Mouse (Mus musculus) lung, adult 2 months (tissue): ENCODE measurements around the gene Utp6. TPM values are rescaled to one million over a fixed set of nuclear protein-coding genes. Genes with fewer than 3 reads are reported as not detected.

Source experiments
- DNase-seq: peaks from one replicate; pipeline ENCODE4 v3.0.0; 2022
- H3K4me1 ChIP-seq: fragments of 200-500 bp; 2 replicates; pipeline ENCODE4 v1.6.1; 2011; ENCODE audit warnings: low read length; ENCODE audit not compliant: control insufficient read depth, insufficient read depth
- H3K4me3 ChIP-seq: fragments of 200-500 bp; replicated peaks from 2 replicates; pipeline ENCODE3; 2011; ENCODE audit warnings: low read depth, mild to moderate bottlenecking, control low read depth, low read length; ENCODE audit errors: extremely low read depth
- CTCF ChIP-seq: fragments of 200-500 bp; IDR thresholded peaks from 2 replicates; pipeline ENCODE4 v1.5.1; 2011; ENCODE audit warnings: mild to moderate bottlenecking, low read length, control low read depth; ENCODE audit not compliant: insufficient read depth
- POLR2A ChIP-seq: fragments of 200-500 bp; IDR thresholded peaks from 2 replicates; pipeline ENCODE4 v1.6.1; 2011; ENCODE audit warnings: low read depth, mild to moderate bottlenecking, control low read depth, low read length, borderline replicate concordance; ENCODE audit errors: extremely low read depth
- WGBS: fragments of 180-500 bp; shearing (Covaris S2); methylation state at CpG from one replicate; pipeline ENCODE4 v1.1.7; 2018; 5-methylcytosine and 5-hydroxymethylcytosine counted together
- polyA plus RNA-seq: library from polyadenylated mRNA; depleted of rRNA; stranded (reverse); fragments of >200 nt; gene quantifications from 2 replicates; pipeline ENCODE4 v1.2.3, GENCODE M21; 2012; rRNA removed

Utp6 gene
- polyA plus RNA-seq: 3.8 and 6.9 TPM in 2 replicates

DNA sequence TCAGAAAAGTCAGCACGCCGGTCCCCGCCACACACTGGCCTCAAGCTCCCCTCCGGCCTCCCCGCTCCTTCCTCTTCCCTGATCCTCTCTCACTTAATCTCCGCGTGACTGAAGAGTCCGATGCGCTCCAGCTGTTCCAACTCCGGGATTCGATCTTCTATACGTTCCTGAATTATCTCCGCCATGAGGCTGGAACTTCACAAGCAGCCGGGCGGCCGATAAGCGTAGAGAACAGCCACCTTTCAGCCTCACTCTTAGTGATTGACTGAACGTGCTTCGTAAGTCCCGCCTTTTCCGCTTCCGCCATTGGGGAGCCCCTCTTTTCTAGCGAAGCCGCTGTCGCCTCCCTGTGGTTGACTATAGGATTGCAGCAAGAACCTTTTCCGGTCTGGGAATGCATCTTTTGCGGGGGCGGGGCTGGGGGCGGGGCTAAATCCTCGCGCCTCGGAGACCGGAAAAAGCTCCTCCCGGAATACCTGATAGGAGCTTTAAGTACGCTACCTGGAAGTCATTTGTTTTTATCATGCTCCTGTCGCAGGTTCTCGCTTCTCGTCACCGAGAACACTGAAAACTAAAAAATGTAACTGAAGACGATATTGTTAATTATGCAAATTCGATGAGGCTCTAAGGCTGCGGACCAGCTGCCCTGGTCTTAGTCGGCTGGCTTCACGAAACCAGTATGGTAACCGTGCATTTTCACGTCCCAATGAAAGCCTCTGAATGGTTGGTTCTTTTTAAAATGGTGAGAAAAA is at the start of gene Utp6:
Gene Utp6 (minus strand): TSS at position 266 of the 752 bp plus-strand sequence.
- DNase-seq: peak; percentile 99
- peak; percentile 74; the same call in 1 of the 2 replicates for TF ChIP-seq POLR2A
- TF ChIP-seq CTCF: peak; percentile 78
- no peaks in the 10 kb centered on the region for H3K4me1 ChIP-seq
- peak within 1 kb of the TSS; percentile 83 for H3K4me3 ChIP-seq
- under 1% methylated on average over 46 of the region's 46 CpGs for WGBS

DNA sequence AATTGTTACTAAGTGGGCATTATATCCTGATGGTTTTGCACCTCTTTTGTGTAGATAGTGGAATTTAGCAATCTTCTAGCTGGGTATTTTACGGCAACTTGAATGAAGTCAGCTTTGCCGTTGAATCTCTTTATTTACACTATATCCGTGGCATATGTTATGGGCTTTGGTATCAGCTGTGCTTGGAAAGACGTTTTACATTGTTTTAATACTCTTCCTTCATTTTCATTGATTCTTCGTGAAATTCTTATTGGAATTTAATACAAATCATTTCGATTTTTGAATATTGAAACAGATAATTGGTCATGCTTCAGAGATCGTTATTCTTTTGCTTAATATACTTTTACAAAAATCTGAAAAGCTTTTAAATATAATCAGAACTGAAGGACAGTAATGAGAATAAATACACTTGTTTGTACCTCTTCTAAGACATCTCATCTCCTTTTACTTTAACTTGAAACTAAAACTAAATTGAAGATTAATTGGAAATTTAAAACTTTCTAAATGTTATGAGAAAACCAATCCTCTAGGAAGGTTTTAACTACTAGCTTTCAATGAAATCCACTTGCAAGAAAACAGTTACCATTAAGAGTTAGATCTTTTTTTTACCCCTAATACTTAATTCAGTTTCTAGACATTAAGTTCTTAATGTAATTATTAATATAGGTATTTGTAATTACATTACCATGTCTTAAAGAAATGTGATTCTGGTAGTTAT is 32.2 kb upstream of the Utp6 start:
- TF ChIP-seq POLR2A (no peak), CTCF (no peak)
- peak overlapping the region; percentile 93 for H3K4me3 ChIP-seq
- no peak for DNase-seq
- no peaks in the 10 kb centered on the region for H3K4me1 ChIP-seq
- WGBS: 2% methylated on average over 7 of the region's 7 CpGs

DNA sequence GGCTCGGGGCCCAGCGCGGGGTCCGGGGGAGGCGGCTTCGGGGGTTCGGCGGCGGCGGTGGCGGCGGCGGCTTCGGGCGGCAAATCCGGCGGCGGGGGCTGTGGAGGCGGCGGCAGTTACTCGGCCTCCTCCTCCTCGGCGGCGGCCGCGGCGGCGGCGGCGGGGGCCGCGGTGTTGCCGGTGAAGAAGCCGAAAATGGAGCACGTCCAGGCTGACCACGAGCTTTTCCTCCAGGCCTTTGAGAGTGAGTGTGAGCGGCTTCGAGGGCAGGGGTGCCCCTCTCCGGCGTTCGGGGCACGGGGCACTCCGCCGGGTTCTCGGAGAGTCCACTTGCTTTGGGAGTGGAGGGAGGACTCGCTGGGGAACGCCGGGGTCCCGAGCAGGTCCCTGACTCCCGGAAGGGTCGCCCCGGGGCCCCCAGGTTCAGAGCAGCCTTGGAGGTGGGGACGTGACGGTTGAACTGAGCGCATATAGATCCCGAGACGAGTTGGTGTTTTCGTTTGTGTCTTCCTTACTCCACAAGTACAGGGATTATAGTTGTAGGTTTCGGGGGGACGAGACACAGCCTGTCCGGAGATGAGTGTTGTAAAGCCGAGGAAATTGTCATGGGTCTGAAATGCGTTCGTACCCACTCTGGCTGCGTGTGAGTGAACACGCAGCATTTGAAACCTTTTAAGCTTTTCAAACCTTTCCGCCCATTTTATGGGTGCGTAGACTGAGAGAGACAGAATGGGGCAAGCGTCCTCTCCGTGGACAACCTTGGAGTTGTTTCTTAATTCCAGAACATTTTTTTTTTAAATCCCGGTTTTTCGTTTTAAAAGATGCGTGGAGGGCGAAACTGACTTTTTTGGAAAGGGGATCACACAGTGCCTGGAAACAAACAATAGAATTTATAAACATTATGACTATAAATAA is 31.4 kb upstream of the Utp6 start:
- peak overlapping the region; percentile 93 for H3K4me3 ChIP-seq
- TF ChIP-seq CTCF (no peak), POLR2A (no peak)
- no peak for DNase-seq
- WGBS: under 1% methylated on average over 62 of the region's 74 CpGs
- no peaks in the 10 kb centered on the region for H3K4me1 ChIP-seq

DNA sequence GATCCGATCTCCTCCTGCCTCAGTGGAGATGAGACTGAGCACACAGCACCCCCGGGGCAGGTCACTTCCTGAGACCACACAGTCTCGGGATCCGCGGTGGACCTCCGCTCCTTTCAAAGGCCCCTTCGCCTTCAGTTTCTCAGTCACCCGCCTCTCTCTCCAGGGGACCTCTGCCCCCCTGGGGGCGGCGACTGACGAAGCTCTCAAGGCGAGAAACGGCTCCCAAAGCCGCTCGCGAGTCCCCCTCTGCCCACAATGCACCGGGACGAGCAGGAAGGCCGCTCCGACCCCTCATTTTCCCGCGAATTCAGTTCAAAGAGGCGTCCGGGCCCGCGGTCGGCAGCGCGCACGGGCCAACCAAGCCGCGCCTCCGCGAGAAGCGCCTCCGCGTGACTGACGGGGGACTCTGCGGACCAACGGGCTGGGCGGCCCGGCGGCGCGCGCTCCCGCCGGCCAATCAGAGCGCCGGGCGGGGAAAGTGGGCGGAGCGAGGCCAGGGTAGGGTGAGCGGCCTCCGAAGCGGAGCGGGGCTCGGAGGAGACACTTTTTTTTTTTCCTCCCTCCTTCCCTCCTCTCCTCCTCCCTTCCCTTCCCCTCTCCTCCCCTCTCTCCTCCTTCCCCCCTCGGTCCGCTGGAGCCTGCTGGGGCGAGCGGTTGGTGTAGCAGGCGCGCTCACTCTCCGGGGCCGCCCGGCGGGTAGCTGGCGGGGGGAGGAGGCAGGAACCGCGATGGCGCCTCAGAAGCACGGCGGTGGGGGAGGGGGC is 30.6 kb upstream of the Utp6 start, which contains the start of gene Suz12:
Gene Suz12 (plus strand): TSS at position 515 of the 764 bp plus-strand sequence.
- TF ChIP-seq POLR2A (peak; percentile 90; the same call in 1 of the 2 replicates), CTCF (no peak)
- WGBS: 1% methylated on average over 64 of the region's 74 CpGs
- no peaks in the 10 kb centered on the region for H3K4me1 ChIP-seq

DNA sequence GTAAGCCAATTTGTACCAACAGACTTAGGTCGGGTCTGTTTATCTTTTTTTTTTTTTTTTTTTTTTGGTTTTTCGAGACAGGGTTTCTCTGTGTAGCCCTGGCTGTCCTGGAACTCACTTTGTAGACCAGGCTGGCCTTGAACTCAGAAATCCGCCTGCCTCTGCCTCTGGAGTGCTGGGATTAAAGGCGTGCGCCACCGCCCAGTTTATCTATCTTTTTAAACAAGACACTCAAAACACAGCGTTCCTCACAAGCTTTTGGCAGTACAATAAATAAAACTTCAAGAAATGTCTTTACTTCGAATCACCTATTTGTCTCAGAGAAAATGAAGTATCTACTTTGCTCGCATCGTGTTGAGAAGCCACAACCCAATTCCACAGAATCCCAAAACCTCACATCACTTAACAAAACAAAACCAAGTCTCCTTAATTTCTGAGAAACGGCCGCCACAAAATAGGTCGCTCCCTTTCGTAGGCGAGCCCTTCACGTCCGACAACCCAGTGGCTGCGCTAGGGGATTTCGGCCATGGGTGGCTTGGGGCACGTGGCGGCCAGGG is 29.9 kb upstream of the Utp6 start:
- no peak for DNase-seq
- TF ChIP-seq CTCF (no peak), POLR2A (no peak)
- 19% methylated on average over 21 of the region's 21 CpGs for WGBS

More for the DNA sequence above, 30.6 kb upstream of the Utp6 start, which contains the start of gene Suz12:
- peak within 1 kb of the TSS; percentile 93 for H3K4me3 ChIP-seq
- DNase-seq: peak; percentile 90

GRCm38 (mm10) chr11:79991600-79991999 is 29.4 kb upstream of the Utp6 start:
- 90% methylated on average over 5 of the region's 5 CpGs for WGBS
- no peak overlapping the region for H3K4me3 ChIP-seq
- no peak for TF ChIP-seq POLR2A
- TF ChIP-seq CTCF: no peak

More for the DNA sequence above, 29.9 kb upstream of the Utp6 start:
- peak overlapping the region; percentile 93 for H3K4me3 ChIP-seq
- H3K4me1 ChIP-seq: no peaks in the 10 kb centered on the region

DNA sequence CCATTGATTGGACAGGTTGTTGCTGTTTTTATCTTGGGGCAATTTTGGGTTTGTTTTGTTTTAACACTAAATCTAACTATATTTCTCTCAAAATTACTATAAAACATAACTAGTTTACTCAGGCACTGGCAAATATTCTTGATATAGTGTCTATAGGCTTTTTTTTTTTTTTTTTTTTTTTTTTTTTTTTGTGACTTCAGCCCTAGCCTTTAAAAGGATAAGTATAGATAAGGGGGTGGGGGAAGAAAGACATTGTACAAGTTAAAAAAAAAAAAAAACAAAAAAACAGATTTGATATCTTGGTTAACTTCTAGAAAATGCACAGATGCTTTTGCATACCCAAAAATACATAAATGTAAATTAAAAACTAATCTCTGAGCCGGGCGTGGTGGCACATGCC is 27.9 kb upstream of the Utp6 start:
- no peak for DNase-seq
- TF ChIP-seq POLR2A: no peak
- TF ChIP-seq CTCF: no peak
- WGBS: 84% methylated on average over 2 of the region's 2 CpGs
- Histone ChIP-seq H3K4me1 (no peaks in the 10 kb centered on the region), H3K4me3 (no peak overlapping the region)

More at GRCm38 (mm10) chr11:79991600-79991999, 29.4 kb upstream of the Utp6 start:
- no peaks in the 10 kb centered on the region for H3K4me1 ChIP-seq
- DNase-seq: no peak

GRCm38 (mm10) chr11:79987896-79988295 is 25.7 kb upstream of the Utp6 start:
- TF ChIP-seq POLR2A: no peak
- no peak for TF ChIP-seq CTCF
- H3K4me1 ChIP-seq: no peaks in the 10 kb centered on the region
- WGBS: 88% methylated on average over 3 of the region's 3 CpGs
- no peak overlapping the region for H3K4me3 ChIP-seq
- DNase-seq: no peak
